Mouse (Mus musculus): Measurements from ENCODE around the gene Eepd1. TPM values are rescaled to one million over a fixed set of nuclear protein-coding genes. Genes with fewer than 3 reads are reported as not detected.

The Eepd1 gene
- polyA plus RNA-seq, 1 experiment from 2014 or later = 12.3 TPM

GRCm38 (mm10) chr9:25532105-25532504 is 50.8 kb downstream of the Eepd1 start:
- Histone ChIP-seq H3K4me1 (ENCODE audit: control insufficient read depth, insufficient read depth, low read length) (no peaks in the 10 kb centered on the region), H3K9ac (ENCODE audit: low read length) (no peak overlapping the region), H3K4me3 (ENCODE audit: low read depth, low read length) (no peak overlapping the region), H3K4me2 (ENCODE audit: low read depth) (no peak overlapping the region), H3K27ac (ENCODE audit: low read depth, low read length) (no peak overlapping the region), H3K9me3 (ENCODE audit: control insufficient read depth, low read length) (no peaks in the 10 kb centered on the region), H3K36me3 (ENCODE audit: control insufficient read depth, insufficient read depth, low read length) (no peaks in the 10 kb centered on the region), H3K27me3 (ENCODE audit: control insufficient read depth, insufficient read depth, low read length) (no peaks in the 10 kb centered on the region)
- no peak for ATAC-seq (ENCODE audit: insufficient read depth, low FRiP score, low TSS enrichment)
- 62% methylated on average over 3 of the region's 3 CpGs for WGBS
- no peak for DNase-seq (ENCODE audit: low spot score)

GRCm38 (mm10) chr9:25535487-25535886 is 54.1 kb downstream of the Eepd1 start:
- H3K9ac ChIP-seq (ENCODE audit: low read length) = no peak overlapping the region
- no peak for ATAC-seq (ENCODE audit: insufficient read depth, low FRiP score, low TSS enrichment)
- H3K9me3 ChIP-seq (ENCODE audit: control insufficient read depth, low read length) = no peaks in the 10 kb centered on the region
- H3K4me3 ChIP-seq (ENCODE audit: low read depth, low read length) = no peak overlapping the region
- H3K36me3 ChIP-seq (ENCODE audit: control insufficient read depth, insufficient read depth, low read length) = no peaks in the 10 kb centered on the region
- no peak overlapping the region for H3K4me2 ChIP-seq (ENCODE audit: low read depth)
- DNase-seq (ENCODE audit: low spot score) = no peak
- H3K4me1 ChIP-seq (ENCODE audit: control insufficient read depth, insufficient read depth, low read length) = no peaks in the 10 kb centered on the region
- H3K27ac ChIP-seq (ENCODE audit: low read depth, low read length) = no peak overlapping the region
- 89% methylated on average over 3 of the region's 3 CpGs for WGBS
- H3K27me3 ChIP-seq (ENCODE audit: control insufficient read depth, insufficient read depth, low read length) = no peaks in the 10 kb centered on the region

- no peak overlapping the region for H3K27ac ChIP-seq (ENCODE audit: low read depth, low read length)
- no peaks in the 10 kb centered on the region for H3K36me3 ChIP-seq (ENCODE audit: control insufficient read depth, insufficient read depth, low read length)
- no peak overlapping the region for H3K4me2 ChIP-seq (ENCODE audit: low read depth)
- no peak overlapping the region for H3K4me3 ChIP-seq (ENCODE audit: low read depth, low read length)
- DNase-seq (ENCODE audit: low spot score) (no peak), ATAC-seq (ENCODE audit: insufficient read depth, low FRiP score, low TSS enrichment) (no peak)
- H3K9ac ChIP-seq (ENCODE audit: low read length) = no peak overlapping the region
- no peaks in the 10 kb centered on the region for H3K27me3 ChIP-seq (ENCODE audit: control insufficient read depth, insufficient read depth, low read length)
- no peaks in the 10 kb centered on the region for H3K9me3 ChIP-seq (ENCODE audit: control insufficient read depth, low read length)
- H3K4me1 ChIP-seq (ENCODE audit: control insufficient read depth, insufficient read depth, low read length) = no peaks in the 10 kb centered on the region
- WGBS = 94% methylated on average over 2 of the region's 2 CpGs
These were observed 58.1 kb downstream of the Eepd1 start for GRCm38 (mm10) chr9:25539461-25539860.

- H3K4me2 ChIP-seq (ENCODE audit: low read depth) = no peak overlapping the region
- DNase-seq (ENCODE audit: low spot score) (no peak), ATAC-seq (ENCODE audit: insufficient read depth, low FRiP score, low TSS enrichment) (no peak)
- H3K4me1 ChIP-seq (ENCODE audit: control insufficient read depth, insufficient read depth, low read length) = no peaks in the 10 kb centered on the region
- H3K9ac ChIP-seq (ENCODE audit: low read length) = no peak overlapping the region
- H3K36me3 ChIP-seq (ENCODE audit: control insufficient read depth, insufficient read depth, low read length) = no peaks in the 10 kb centered on the region
- H3K27ac ChIP-seq (ENCODE audit: low read depth, low read length) = no peak overlapping the region
- H3K27me3 ChIP-seq (ENCODE audit: control insufficient read depth, insufficient read depth, low read length) = no peaks in the 10 kb centered on the region
- 74% methylated on average over 4 of the region's 4 CpGs for WGBS
- no peaks in the 10 kb centered on the region for H3K9me3 ChIP-seq (ENCODE audit: control insufficient read depth, low read length)
- H3K4me3 ChIP-seq (ENCODE audit: low read depth, low read length) = no peak overlapping the region
These were observed 60.0 kb downstream of the Eepd1 start for GRCm38 (mm10) chr9:25541355-25541754.

- 95% methylated on average over 2 of the region's 2 CpGs for WGBS
These were observed 63.9 kb downstream of the Eepd1 start for GRCm38 (mm10) chr9:25545212-25545611.

GRCm38 (mm10) chr9:25549130-25550060 is 68.0 kb downstream of the Eepd1 start:
- Histone ChIP-seq H3K36me3 (ENCODE audit: control insufficient read depth, insufficient read depth, low read length) (no peaks in the 10 kb centered on the region), H3K4me3 (ENCODE audit: low read depth, low read length) (no peak overlapping the region), H3K27me3 (ENCODE audit: control insufficient read depth, insufficient read depth, low read length) (no peaks in the 10 kb centered on the region), H3K9me3 (ENCODE audit: control insufficient read depth, low read length) (no peaks in the 10 kb centered on the region), H3K27ac (ENCODE audit: low read depth, low read length) (no peak overlapping the region), H3K4me2 (ENCODE audit: low read depth) (no peak overlapping the region), H3K4me1 (ENCODE audit: control insufficient read depth, insufficient read depth, low read length) (no peaks in the 10 kb centered on the region), H3K9ac (ENCODE audit: low read length) (no peak overlapping the region)
- DNase-seq (ENCODE audit: low spot score) = no peak
- WGBS = 85% methylated on average over 8 of the region's 8 CpGs
- no peak for ATAC-seq (ENCODE audit: insufficient read depth, low FRiP score, low TSS enrichment)

More at GRCm38 (mm10) chr9:25545212-25545611, 63.9 kb downstream of the Eepd1 start:
- Histone ChIP-seq H3K4me3 (ENCODE audit: low read depth, low read length) (no peak overlapping the region), H3K36me3 (ENCODE audit: control insufficient read depth, insufficient read depth, low read length) (no peaks in the 10 kb centered on the region), H3K9me3 (ENCODE audit: control insufficient read depth, low read length) (no peaks in the 10 kb centered on the region), H3K4me2 (ENCODE audit: low read depth) (no peak overlapping the region), H3K27me3 (ENCODE audit: control insufficient read depth, insufficient read depth, low read length) (no peaks in the 10 kb centered on the region), H3K9ac (ENCODE audit: low read length) (no peak overlapping the region), H3K27ac (ENCODE audit: low read depth, low read length) (no peak overlapping the region), H3K4me1 (ENCODE audit: control insufficient read depth, insufficient read depth, low read length) (no peaks in the 10 kb centered on the region)
- DNase-seq (ENCODE audit: low spot score) = no peak
- no peak for ATAC-seq (ENCODE audit: insufficient read depth, low FRiP score, low TSS enrichment)

GRCm38 (mm10) chr9:25550196-25550595 is 68.8 kb downstream of the Eepd1 start:
- Histone ChIP-seq H3K36me3 (ENCODE audit: control insufficient read depth, insufficient read depth, low read length) (no peaks in the 10 kb centered on the region), H3K4me2 (ENCODE audit: low read depth) (no peak overlapping the region), H3K27ac (ENCODE audit: low read depth, low read length) (no peak overlapping the region), H3K27me3 (ENCODE audit: control insufficient read depth, insufficient read depth, low read length) (no peaks in the 10 kb centered on the region), H3K4me1 (ENCODE audit: control insufficient read depth, insufficient read depth, low read length) (no peaks in the 10 kb centered on the region), H3K4me3 (ENCODE audit: low read depth, low read length) (no peak overlapping the region), H3K9ac (ENCODE audit: low read length) (no peak overlapping the region), H3K9me3 (ENCODE audit: control insufficient read depth, low read length) (no peaks in the 10 kb centered on the region)
- 87% methylated on average over 7 of the region's 7 CpGs for WGBS
- DNase-seq (ENCODE audit: low spot score) (no peak), ATAC-seq (ENCODE audit: insufficient read depth, low FRiP score, low TSS enrichment) (no peak)

GRCm38 (mm10) chr9:25552532-25552931 is 71.2 kb downstream of the Eepd1 start:
- no peaks in the 10 kb centered on the region for H3K9me3 ChIP-seq (ENCODE audit: control insufficient read depth, low read length)
- H3K4me2 ChIP-seq (ENCODE audit: low read depth) = no peak overlapping the region
- H3K36me3 ChIP-seq (ENCODE audit: control insufficient read depth, insufficient read depth, low read length) = no peaks in the 10 kb centered on the region
- no peaks in the 10 kb centered on the region for H3K4me1 ChIP-seq (ENCODE audit: control insufficient read depth, insufficient read depth, low read length)
- no peak for DNase-seq (ENCODE audit: low spot score)
- H3K27ac ChIP-seq (ENCODE audit: low read depth, low read length) = no peak overlapping the region
- H3K9ac ChIP-seq (ENCODE audit: low read length) = no peak overlapping the region
- WGBS = 89% methylated on average over 2 of the region's 2 CpGs
- no peaks in the 10 kb centered on the region for H3K27me3 ChIP-seq (ENCODE audit: control insufficient read depth, insufficient read depth, low read length)
- no peak for ATAC-seq (ENCODE audit: insufficient read depth, low FRiP score, low TSS enrichment)
- H3K4me3 ChIP-seq (ENCODE audit: low read depth, low read length) = no peak overlapping the region

GRCm38 (mm10) chr9:25554246-25554803 is 73.0 kb downstream of the Eepd1 start:
- ATAC-seq (ENCODE audit: insufficient read depth, low FRiP score, low TSS enrichment) (no peak), DNase-seq (ENCODE audit: low spot score) (no peak)
- Histone ChIP-seq H3K27me3 (ENCODE audit: control insufficient read depth, insufficient read depth, low read length) (no peaks in the 10 kb centered on the region), H3K36me3 (ENCODE audit: control insufficient read depth, insufficient read depth, low read length) (no peaks in the 10 kb centered on the region), H3K27ac (ENCODE audit: low read depth, low read length) (no peak overlapping the region), H3K9ac (ENCODE audit: low read length) (no peak overlapping the region), H3K4me1 (ENCODE audit: control insufficient read depth, insufficient read depth, low read length) (no peaks in the 10 kb centered on the region), H3K9me3 (ENCODE audit: control insufficient read depth, low read length) (no peaks in the 10 kb centered on the region), H3K4me3 (ENCODE audit: low read depth, low read length) (no peak overlapping the region), H3K4me2 (ENCODE audit: low read depth) (no peak overlapping the region)
- WGBS = 76% methylated on average over 6 of the region's 6 CpGs

Measured in neural tube, embryonic 11.5 days (tissue).